25 mouse cellular contexts compared by ENCODE assay signal in genomic region chr7:113145046-113145445, GRCm38 (mm10).
"Had no signal": no experiment of that assay in that cellular context is flagged by ENCODE, and none has a peak within 500 bp of the region (broad histone marks: within the 10 kb centered on the region; RNA-seq: fewer than 3 reads in every experiment).

No protein-coding gene starts in this region.

- H3K4me2 ChIP-seq: kidney, embryonic 15.5 days; limb, embryonic 13.5 days; liver, embryonic 12.5 days; liver, embryonic 15.5 days; lung, embryonic 15.5 days; midbrain, embryonic 11.5 days; neural tube, embryonic 12.5 days; neural tube, embryonic 15.5 days had no signal

- H3K27ac ChIP-seq: kidney, embryonic 15.5 days; left cerebral cortex, adult 2 months; limb, embryonic 13.5 days; liver, embryonic 12.5 days; liver, embryonic 15.5 days; lung, embryonic 15.5 days; neural tube, embryonic 12.5 days; neural tube, embryonic 15.5 days; stomach, postnatal 0 days had no signal

- H3K9me3 ChIP-seq: kidney, embryonic 15.5 days; limb, embryonic 13.5 days; liver, embryonic 12.5 days; liver, embryonic 15.5 days; lung, embryonic 15.5 days; neural tube, embryonic 12.5 days; neural tube, embryonic 15.5 days had no signal

- H3K9ac ChIP-seq: kidney, embryonic 15.5 days; limb, embryonic 13.5 days; liver, embryonic 12.5 days; liver, embryonic 15.5 days; lung, embryonic 15.5 days; neural tube, embryonic 12.5 days; neural tube, embryonic 15.5 days had no signal

- H3K4me1 ChIP-seq: liver, embryonic 12.5 days; liver, embryonic 15.5 days; lung, embryonic 15.5 days had no signal

- H3K27me3 ChIP-seq: lung, embryonic 15.5 days; neural tube, embryonic 12.5 days had no signal

- DNase-seq: kidney, adult 2 months; kidney, postnatal 10 days; kidney, postnatal 36 days; liver; lung, adult 18-20 months; lung, postnatal 10 days; lung, postnatal 36 days; midbrain, embryonic 14.5 days; right cerebral cortex, adult 18-20 months; right cerebral cortex, postnatal 14 days; right cerebral cortex, postnatal 4 days; thymus, adult 2 months; thymus, postnatal 14 days; thymus, postnatal 4 days had no signal

- H3K36me3 ChIP-seq: kidney, embryonic 15.5 days; limb, embryonic 13.5 days; liver, embryonic 12.5 days; liver, embryonic 15.5 days; lung, embryonic 15.5 days; neural tube, embryonic 12.5 days; neural tube, embryonic 15.5 days had no signal

- ATAC-seq: liver, embryonic 12.5 days had no signal

- H3K4me3 ChIP-seq: kidney, embryonic 15.5 days; left cerebral cortex, adult 2 months; limb, embryonic 13.5 days; liver, embryonic 12.5 days; liver, embryonic 15.5 days; lung, embryonic 15.5 days; megakaryocyte, embryonic 14.5 days; neural tube, embryonic 12.5 days; neural tube, embryonic 15.5 days had no signal
